Mouse (Mus musculus) midbrain, embryonic 14.5 days (tissue): ENCODE measurements at regions not wholly inside any gene's neighbourhood (a gene's known extent, or its start where the extent isn't known, plus 50 kb on each side); places are given as distances from the start of the nearest gene placed in this dataset.
"Not testable (repeated sequence)": the region's sequence is repeated elsewhere in the genome, so short reads cannot be mapped to it uniquely, and the experiment has no call there.

Experiments used
- ATAC-seq: fragments of 200-750 bp; cut with Nextera tagmentation; 2 replicates; pipeline ENCODE4 v1.8.0; 2017; ENCODE audit warnings: moderate number of reproducible peaks, moderate library complexity; ENCODE audit not compliant: low FRiP score, low TSS enrichment
- DNase-seq: peaks from one replicate; pipeline ENCODE4 v3.0.0-alpha.2; 2015
- H3K27ac ChIP-seq: fragments of 300-500 bp; sonication (generic); replicated peaks from 2 replicates; pipeline ENCODE4 v1.5.1; 2014; ENCODE audit warnings: mild to moderate bottlenecking, low read depth, low read length, moderate library complexity
- H3K27me3 ChIP-seq: fragments of 300-500 bp; sonication (generic); 2 replicates; pipeline ENCODE4 v1.6.1; 2014; ENCODE audit warnings: low read length, control low read depth, mixed read lengths; ENCODE audit not compliant: control insufficient read depth, insufficient read depth
- H3K36me3 ChIP-seq: fragments of 300-500 bp; sonication (generic); 2 replicates; pipeline ENCODE4 v1.6.1; 2014; ENCODE audit warnings: low read length, control low read depth; ENCODE audit not compliant: control insufficient read depth, insufficient read depth
- H3K4me1 ChIP-seq: fragments of 300-500 bp; sonication (generic); 2 replicates; pipeline ENCODE4 v1.6.1; 2014; ENCODE audit warnings: mild to moderate bottlenecking, antibody characterized with exemption, low read length, control low read depth; ENCODE audit not compliant: control insufficient read depth, insufficient read depth
- H3K4me2 ChIP-seq: fragments of 300-500 bp; sonication (generic); 2 replicates; pipeline ENCODE4 v1.6.1; 2014; ENCODE audit warnings: mild to moderate bottlenecking, low read length, moderate library complexity
- H3K4me3 ChIP-seq: fragments of 300-500 bp; sonication (generic); replicated peaks from 2 replicates; pipeline ENCODE4 v1.5.1; 2014; ENCODE audit warnings: low read depth, low read length
- H3K9ac ChIP-seq: fragments of 300-500 bp; sonication (generic); replicated peaks from 2 replicates; pipeline ENCODE4 v1.6.1; 2014; ENCODE audit warnings: mild to moderate bottlenecking, low read length, moderate library complexity
- H3K9me3 ChIP-seq: fragments of 300-500 bp; sonication (generic); 2 replicates; pipeline ENCODE4 v1.6.1; 2016; ENCODE audit warnings: low read length, control low read depth, mixed read lengths; ENCODE audit not compliant: control insufficient read depth
- WGBS: fragments of 180-500 bp; shearing (Covaris S2); extraction: QIAGEN DNeasy Blood & Tissue Kit; methylation state at CpG from one replicate; pipeline ENCODE4 v1.1.7; 2014; 5-methylcytosine and 5-hydroxymethylcytosine counted together

- 22% methylated on average over 3 of the region's 3 CpGs for WGBS
- Histone ChIP-seq H3K27ac (no peak overlapping the region), H3K4me3 (no peak overlapping the region), H3K9me3 (no peaks in the 10 kb centered on the region), H3K27me3 (no peaks in the 10 kb centered on the region), H3K4me1 (no peaks in the 10 kb centered on the region), H3K36me3 (no peaks in the 10 kb centered on the region), H3K4me2 (no peak overlapping the region), H3K9ac (no peak overlapping the region)
- DNase-seq (peak; percentile 76), ATAC-seq (peak; percentile 46; the same call in 1 of the 2 replicates)
These were observed 686.6 kb upstream of the 1700008P02Rik start for GRCm38 (mm10) chr3:7306800-7307199.

GRCm38 (mm10) chr3:7298511-7298910 is 678.3 kb upstream of the 1700008P02Rik start:
- DNase-seq (no peak), ATAC-seq (no peak)
- H3K27ac ChIP-seq = no peak overlapping the region
- no peak overlapping the region for H3K4me2 ChIP-seq
- H3K9ac ChIP-seq = no peak overlapping the region
- H3K9me3 ChIP-seq = no peaks in the 10 kb centered on the region
- WGBS = 72% methylated on average over 3 of the region's 3 CpGs
- no peaks in the 10 kb centered on the region for H3K27me3 ChIP-seq
- H3K4me3 ChIP-seq = no peak overlapping the region
- H3K4me1 ChIP-seq = no peaks in the 10 kb centered on the region
- H3K36me3 ChIP-seq = no peaks in the 10 kb centered on the region

GRCm38 (mm10) chr3:7291026-7291425 is 670.8 kb upstream of the 1700008P02Rik start:
- no peaks in the 10 kb centered on the region for H3K4me1 ChIP-seq
- H3K27me3 ChIP-seq = no peaks in the 10 kb centered on the region
- no peak for ATAC-seq
- H3K4me2 ChIP-seq = no peak overlapping the region
- DNase-seq = peak; percentile 28
- no peak overlapping the region for H3K4me3 ChIP-seq
- H3K36me3 ChIP-seq = no peaks in the 10 kb centered on the region
- no peak overlapping the region for H3K27ac ChIP-seq
- H3K9ac ChIP-seq = no peak overlapping the region
- H3K9me3 ChIP-seq = no peaks in the 10 kb centered on the region

GRCm38 (mm10) chr3:7257591-7257990 is 637.3 kb upstream of the 1700008P02Rik start:
- WGBS = 72% methylated on average over 3 of the region's 3 CpGs
- Histone ChIP-seq H3K9me3 (no peaks in the 10 kb centered on the region), H3K4me2 (no peak overlapping the region), H3K4me1 (no peaks in the 10 kb centered on the region), H3K27me3 (no peaks in the 10 kb centered on the region), H3K9ac (no peak overlapping the region), H3K36me3 (no peaks in the 10 kb centered on the region), H3K27ac (no peak overlapping the region), H3K4me3 (no peak overlapping the region)
- no peak for ATAC-seq
- DNase-seq = no peak

GRCm38 (mm10) chr3:7248337-7248736 is 628.1 kb upstream of the 1700008P02Rik start:
- Histone ChIP-seq H3K4me3 (no peak overlapping the region), H3K4me1 (no peaks in the 10 kb centered on the region), H3K9ac (no peak overlapping the region), H3K27ac (no peak overlapping the region), H3K27me3 (no peaks in the 10 kb centered on the region), H3K4me2 (no peak overlapping the region), H3K36me3 (no peaks in the 10 kb centered on the region), H3K9me3 (no peaks in the 10 kb centered on the region)
- ATAC-seq = no peak
- DNase-seq = no peak
- WGBS = 89% methylated on average over 4 of the region's 4 CpGs

- DNase-seq (no peak), ATAC-seq (no peak)
- Histone ChIP-seq H3K27me3 (no peaks in the 10 kb centered on the region), H3K4me2 (no peak overlapping the region), H3K9ac (no peak overlapping the region), H3K36me3 (no peaks in the 10 kb centered on the region), H3K4me1 (no peaks in the 10 kb centered on the region), H3K9me3 (no peaks in the 10 kb centered on the region), H3K27ac (no peak overlapping the region), H3K4me3 (no peak overlapping the region)
- 95% methylated on average over 2 of the region's 2 CpGs for WGBS
These were observed 609.5 kb upstream of the 1700008P02Rik start for GRCm38 (mm10) chr3:7229769-7230168.

GRCm38 (mm10) chr3:7188531-7188930 is 568.3 kb upstream of the 1700008P02Rik start:
- not testable (repeated sequence) for DNase-seq, H3K9ac ChIP-seq, H3K4me3 ChIP-seq, H3K27me3 ChIP-seq, H3K4me2 ChIP-seq, H3K4me1 ChIP-seq, H3K36me3 ChIP-seq, H3K27ac ChIP-seq, H3K9me3 ChIP-seq, ATAC-seq
- 94% methylated on average over 1 of the region's 1 CpGs for WGBS

GRCm38 (mm10) chr3:7166596-7166995 is 546.4 kb upstream of the 1700008P02Rik start:
- Histone ChIP-seq H3K27ac (no peak overlapping the region), H3K9me3 (no peaks in the 10 kb centered on the region), H3K9ac (no peak overlapping the region), H3K4me1 (no peaks in the 10 kb centered on the region), H3K4me2 (no peak overlapping the region), H3K36me3 (no peaks in the 10 kb centered on the region), H3K4me3 (no peak overlapping the region), H3K27me3 (no peaks in the 10 kb centered on the region)
- ATAC-seq (no peak), DNase-seq (no peak)
- WGBS = 63% methylated on average over 3 of the region's 3 CpGs

GRCm38 (mm10) chr3:7138996-7139395 is 518.8 kb upstream of the 1700008P02Rik start:
- no peaks in the 10 kb centered on the region for H3K4me1 ChIP-seq
- H3K27me3 ChIP-seq = no peaks in the 10 kb centered on the region
- no peak for DNase-seq
- no peak overlapping the region for H3K27ac ChIP-seq
- H3K36me3 ChIP-seq = no peaks in the 10 kb centered on the region
- H3K9ac ChIP-seq = no peak overlapping the region
- H3K4me3 ChIP-seq = no peak overlapping the region
- WGBS = 94% methylated on average over 13 of the region's 13 CpGs
- H3K4me2 ChIP-seq = no peak overlapping the region
- no peak for ATAC-seq
- no peaks in the 10 kb centered on the region; the same call in 1 of the 2 replicates for H3K9me3 ChIP-seq
